Mouse (Mus musculus) testis, adult 2 months (tissue): ENCODE data around the gene Ccdc127. TPM values are rescaled to one million over a fixed set of nuclear protein-coding genes. Genes with fewer than 3 reads are reported as not detected.
A peak's percentile ranks its signal among the peaks of the same experiment; 100 is the strongest.

ENCODE experiments used
- H3K27ac ChIP-seq: fragments of 200-500 bp; 2 replicates; pipeline ENCODE4 v1.5.1; 2012; ENCODE audit warnings: low read depth, low read length; ENCODE audit not compliant: control insufficient read depth, insufficient read depth
- H3K27me3 ChIP-seq: fragments of 200-500 bp; 2 replicates; pipeline ENCODE4 v1.6.1; 2012; ENCODE audit warnings: mild to moderate bottlenecking, low read length, moderate library complexity; ENCODE audit not compliant: control insufficient read depth, insufficient read depth
- H3K36me3 ChIP-seq: fragments of 200-500 bp; 2 replicates; pipeline ENCODE4 v1.6.1; 2012; ENCODE audit warnings: mild to moderate bottlenecking, low read length; ENCODE audit not compliant: control insufficient read depth, insufficient read depth
- H3K4me1 ChIP-seq: fragments of 200-500 bp; 2 replicates; pipeline ENCODE4 v1.6.1; 2012; ENCODE audit warnings: low read length; ENCODE audit not compliant: control insufficient read depth, insufficient read depth
- H3K4me3 ChIP-seq: fragments of 200-500 bp; 2 replicates; pipeline ENCODE4 v1.5.1; 2012; ENCODE audit warnings: low read depth, mild to moderate bottlenecking, low read length, moderate library complexity, mixed read lengths; ENCODE audit not compliant: control insufficient read depth
- CTCF ChIP-seq: fragments of 200-500 bp; IDR thresholded peaks from 2 replicates; pipeline ENCODE4 v1.5.1; 2012; ENCODE audit warnings: low read depth, mild to moderate bottlenecking, inconsistent platforms, low read length, moderate library complexity; ENCODE audit not compliant: control insufficient read depth, insufficient read depth, insufficient replicate concordance
- POLR2A ChIP-seq: fragments of 200-500 bp; IDR thresholded peaks from 2 replicates; pipeline ENCODE4 v1.6.1; 2012; ENCODE audit warnings: low read depth, mild to moderate bottlenecking, inconsistent platforms, low read length, moderate library complexity; ENCODE audit not compliant: control insufficient read depth
- polyA plus RNA-seq: library from polyadenylated mRNA; depleted of rRNA; stranded (reverse); fragments of >200 nt; gene quantifications from 2 replicates; pipeline ENCODE4 v1.2.3, GENCODE M21; 2012; rRNA removed

Ccdc127 gene
- polyA plus RNA-seq, 1 experiment, result 4.7 TPM

DNA sequence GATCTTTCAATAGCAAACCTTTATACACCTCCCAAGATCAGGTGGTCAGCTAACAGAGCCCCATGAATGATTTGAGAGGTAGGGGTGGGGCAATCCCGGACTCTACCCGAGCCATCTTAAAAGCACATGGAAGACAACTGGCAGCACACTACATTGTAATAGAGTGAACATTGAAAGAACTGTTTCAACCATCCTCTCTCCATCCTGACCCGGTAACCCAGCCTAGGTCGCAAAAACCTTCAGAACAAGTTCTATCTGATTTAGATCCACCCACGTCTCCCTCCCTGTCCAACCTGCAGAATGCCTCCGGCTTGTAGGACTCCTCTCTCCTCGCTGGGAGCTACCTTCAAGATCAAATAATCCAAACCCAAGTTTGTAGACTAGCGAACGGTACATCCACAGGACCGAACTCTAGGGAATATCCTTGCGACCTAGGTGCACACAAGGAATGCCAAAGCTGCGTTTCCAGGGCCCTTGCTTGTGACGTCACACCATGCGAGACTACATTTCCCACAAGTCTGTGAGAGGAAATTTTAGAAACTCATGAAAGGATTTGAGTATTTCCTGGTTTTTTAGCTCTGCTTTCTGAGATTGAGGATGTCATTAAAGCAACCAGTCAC lies 40.4 kb downstream of the Ccdc127 start, which contains the start of gene Zfp72:
Zfp72 (minus strand) TSS at position 466 of the 620 bp plus-strand sequence.
- no peaks in the 10 kb centered on the region for H3K36me3 ChIP-seq
- H3K27me3 ChIP-seq, result no peaks in the 10 kb centered on the region
- peak within 1 kb of the TSS; percentile 98 for H3K4me3 ChIP-seq
- TF ChIP-seq CTCF (no peak), POLR2A (peak; percentile 74; the same call in 1 of the 2 replicates)
- H3K27ac ChIP-seq, result peak within 1 kb of the TSS; percentile 74
- no peaks in the 10 kb centered on the region for H3K4me1 ChIP-seq

DNA sequence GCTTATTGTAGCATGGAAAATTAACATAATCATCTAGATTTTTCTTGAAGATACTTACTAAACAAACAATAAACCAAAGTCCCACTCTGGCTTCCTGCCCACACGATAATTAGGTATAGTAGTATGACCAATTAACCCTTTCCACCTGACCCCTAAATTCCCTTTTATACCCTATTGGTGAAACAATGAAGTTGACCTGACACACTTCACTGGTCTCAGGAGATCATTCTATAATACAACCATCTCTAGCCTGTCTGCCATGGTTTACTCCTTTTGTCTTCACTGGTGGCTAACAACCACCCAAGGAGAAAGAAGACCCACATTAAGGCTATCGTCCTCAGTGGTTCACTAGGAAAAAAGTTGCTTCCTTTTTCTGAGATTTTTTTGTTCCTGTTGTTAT lies 41.0 kb downstream of the Ccdc127 start:
- Histone ChIP-seq H3K27me3 (no peaks in the 10 kb centered on the region), H3K36me3 (no peaks in the 10 kb centered on the region), H3K4me3 (peak overlapping the region; percentile 21), H3K4me1 (no peaks in the 10 kb centered on the region), H3K27ac (no peak overlapping the region)
- TF ChIP-seq CTCF (no peak), POLR2A (no peak)

DNA sequence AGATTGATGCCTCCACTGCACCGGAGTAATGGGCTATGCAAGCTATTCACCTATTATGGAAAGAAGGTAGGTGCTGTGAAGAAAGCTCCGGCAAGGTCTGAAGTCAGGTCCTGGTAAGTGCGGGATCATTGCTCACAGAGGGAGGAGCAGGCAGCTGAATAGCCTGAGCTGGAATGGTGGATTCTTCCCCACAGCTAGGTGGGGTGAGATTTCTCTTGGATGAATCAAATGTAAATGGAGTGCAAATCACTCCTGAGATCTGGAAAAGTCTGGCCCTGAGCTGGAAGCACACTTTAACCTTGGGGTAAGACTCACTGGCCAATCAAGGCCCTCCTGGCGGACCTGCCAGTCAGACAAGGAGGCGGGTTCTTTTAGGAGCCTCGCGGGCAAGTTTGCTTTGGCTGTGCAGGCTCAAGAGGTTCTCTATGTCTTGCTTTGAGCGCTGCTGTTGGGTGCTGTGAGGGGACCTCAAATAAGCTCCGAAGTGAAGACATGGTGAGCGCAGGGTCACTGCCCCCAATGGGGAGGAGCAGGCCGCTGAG lies 49.3 kb downstream of the Ccdc127 start, which contains the start of gene Ftl1-ps1:
Ftl1-ps1 (plus strand) TSS at position 397 of the 542 bp plus-strand sequence.
- H3K36me3 ChIP-seq, result no peaks in the 10 kb centered on the region
- no peaks in the 10 kb centered on the region; the same call in 1 of the 2 replicates for H3K4me1 ChIP-seq
- H3K4me3 ChIP-seq, result no peak within 1 kb of the TSS

More for the DNA sequence above, 49.3 kb downstream of the Ccdc127 start, which contains the start of gene Ftl1-ps1:
- TF ChIP-seq CTCF (no peak), POLR2A (no peak)
- no peaks in the 10 kb centered on the region for H3K27me3 ChIP-seq
- no peak within 1 kb of the TSS for H3K27ac ChIP-seq

Other genes starting within 250 kb of the Ccdc127 start
- gene Slc9a3, start 228.9 kb upstream of the Ccdc127 start, polyA plus RNA-seq, result 1.0 and 1.9 TPM in 2 replicates
- 28.4 and 34.2 TPM in 2 replicates for gene Exoc3, start 141.6 kb upstream of the Ccdc127 start, polyA plus RNA-seq
- 0.07 and 0.46 TPM in 2 replicates for gene Ahrr, start 58.0 kb upstream of the Ccdc127 start, polyA plus RNA-seq
- 37.6 and 40.7 TPM in 2 replicates for gene Pdcd6, start 32.7 kb upstream of the Ccdc127 start, polyA plus RNA-seq
- gene Sdha, start within 50 bp of the Ccdc127 start, polyA plus RNA-seq, result 68.3 and 83.1 TPM in 2 replicates
- gene Lrrc14b, start 13.7 kb downstream of the Ccdc127 start, polyA plus RNA-seq, result 0.06 and 0.08 TPM in 2 replicates
- 2.2 and 2.3 TPM in 2 replicates for gene Zfp72, start 40.5 kb downstream of the Ccdc127 start, polyA plus RNA-seq
- 1.8 and 2.9 TPM in 2 replicates for gene Ftl1-ps1, start 49.4 kb downstream of the Ccdc127 start, polyA plus RNA-seq
- 0.35 and 0.52 TPM in 2 replicates for gene Zfp825, start 143.7 kb downstream of the Ccdc127 start, polyA plus RNA-seq